Mouse (Mus musculus) ovary, postnatal 10 days (tissue): ENCODE data around the gene Rsc1a1.

Experiments
- DNase-seq: peaks from one replicate; pipeline ENCODE4 v3.0.0; 2022; ENCODE audit warnings: low spot score

The Rsc1a1 gene

DNA sequence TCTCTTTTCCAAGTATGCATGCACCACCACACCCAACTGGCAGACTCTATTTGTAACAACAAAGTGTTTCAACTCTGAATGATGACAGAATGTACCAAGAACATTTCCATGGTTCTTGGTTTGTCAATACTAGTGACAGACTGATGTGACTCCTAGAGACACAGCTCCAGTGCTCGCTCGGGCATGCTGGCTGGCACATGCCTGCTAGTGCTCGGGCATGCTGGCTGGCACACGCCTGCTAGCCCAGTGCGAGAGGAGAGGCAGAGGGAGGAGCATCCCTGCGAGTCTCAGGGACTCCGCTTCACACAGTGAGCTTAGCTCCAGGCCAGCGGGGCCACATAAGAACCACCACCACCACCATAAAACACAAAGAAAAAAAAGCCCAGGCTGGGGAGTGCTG lies 9.3 kb upstream of the Rsc1a1 start:
- no peak for DNase-seq

DNA sequence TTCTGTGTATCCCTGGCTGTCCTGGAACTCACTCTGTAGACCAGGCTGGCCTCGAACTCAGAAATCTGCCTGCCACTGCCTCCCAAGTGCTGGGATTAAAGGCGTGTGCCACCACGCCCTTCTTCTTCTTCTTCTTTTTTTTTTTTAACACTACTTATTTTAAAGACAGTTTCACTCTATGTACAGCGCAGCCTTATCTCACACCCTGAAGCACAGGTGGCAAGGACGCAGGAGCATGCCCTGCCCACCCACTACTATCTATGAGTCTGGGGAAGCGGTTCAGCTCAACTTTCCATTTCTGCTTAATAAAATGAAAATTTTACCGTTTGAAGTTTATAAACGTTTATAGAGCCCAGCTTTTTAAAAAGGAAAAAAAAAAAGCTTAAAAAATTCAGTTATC lies 3.1 kb upstream of the Rsc1a1 start:
- DNase-seq = no peak

DNA sequence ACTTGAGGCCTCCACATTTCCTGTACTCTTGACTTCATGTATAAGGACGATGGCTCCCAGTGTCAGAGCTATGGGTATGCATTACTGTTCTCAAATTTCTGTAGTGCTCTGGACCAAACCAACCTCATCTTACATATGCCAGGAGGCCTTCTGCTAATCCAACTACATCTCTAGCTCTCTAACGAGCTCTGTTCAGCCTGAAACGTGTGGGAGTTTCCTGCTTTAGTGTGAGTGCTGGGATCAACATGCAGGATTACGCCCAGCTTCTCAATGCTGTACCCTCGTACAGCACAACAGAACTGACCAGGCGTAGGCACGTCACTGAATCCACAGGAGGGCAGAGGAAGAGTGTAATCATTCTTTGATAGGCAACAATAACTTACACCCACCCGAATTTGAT lies 1.1 kb upstream of the Rsc1a1 start:
- no peak for DNase-seq

DNA sequence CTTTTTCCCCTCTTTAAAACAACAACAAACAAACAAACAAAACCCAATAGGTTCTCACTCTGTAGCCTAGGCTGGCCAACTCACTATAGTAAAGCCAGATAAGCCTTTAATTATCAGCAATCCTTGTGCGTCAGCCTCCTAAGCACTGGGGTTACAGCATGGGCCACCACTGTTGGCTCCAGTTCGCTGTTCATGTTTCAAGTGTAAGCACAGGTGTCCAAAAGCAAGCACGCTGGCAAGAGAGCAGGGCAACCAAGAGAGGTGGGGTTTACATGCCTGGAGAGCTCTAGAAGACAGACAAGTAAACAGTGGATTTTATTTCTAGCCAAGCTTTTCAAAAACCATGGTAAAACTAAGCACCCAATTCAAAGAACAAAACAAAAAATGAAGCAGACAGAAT lies 694 bp upstream of the Rsc1a1 start:
- no peak for DNase-seq

DNA sequence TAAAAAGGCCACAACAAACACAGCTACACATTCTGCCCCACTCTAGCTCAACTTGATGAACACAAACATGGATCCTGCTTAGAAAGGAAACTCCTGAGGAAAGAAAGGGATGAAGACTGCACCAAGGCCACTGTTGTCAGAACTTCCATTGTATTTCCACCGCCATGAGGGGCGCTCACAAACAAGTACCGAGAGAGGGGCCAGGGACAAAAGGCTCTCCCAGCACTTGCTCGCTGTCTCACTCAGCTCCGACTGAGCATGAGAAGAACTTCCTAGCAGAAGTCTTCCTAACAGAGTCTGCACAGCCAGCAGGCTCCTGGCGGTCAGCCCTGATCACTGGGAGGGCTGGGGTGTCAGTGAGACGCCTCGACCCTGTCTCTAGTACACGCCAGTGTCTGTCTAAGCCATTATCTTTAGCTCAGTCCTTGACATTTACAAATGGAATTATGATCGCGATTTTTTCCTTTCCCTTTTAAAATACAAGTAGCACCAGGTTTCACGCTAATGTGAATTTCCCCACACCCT lies 2.6 kb downstream of the Rsc1a1 start:
- DNase-seq = no peak

DNA sequence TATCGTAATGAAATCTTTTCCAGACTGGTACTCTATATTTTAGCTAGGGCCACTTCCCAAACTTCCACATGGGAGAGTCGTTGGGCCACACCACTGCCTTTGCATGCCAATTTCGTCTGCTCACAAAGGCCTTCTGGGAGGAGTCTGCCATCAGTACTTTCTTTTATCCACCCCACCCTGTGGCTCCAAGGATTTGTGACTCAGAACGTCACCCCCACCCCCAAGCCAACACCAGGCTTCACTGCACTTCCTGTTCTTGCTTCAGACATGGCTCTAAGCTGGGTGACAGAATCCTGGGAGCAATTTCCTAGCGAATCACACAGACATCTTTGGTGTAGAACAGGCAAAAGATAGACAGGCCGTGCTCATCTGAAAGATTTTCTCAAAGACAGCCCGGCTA lies 3.6 kb downstream of the Rsc1a1 start:
- DNase-seq = no peak

DNA sequence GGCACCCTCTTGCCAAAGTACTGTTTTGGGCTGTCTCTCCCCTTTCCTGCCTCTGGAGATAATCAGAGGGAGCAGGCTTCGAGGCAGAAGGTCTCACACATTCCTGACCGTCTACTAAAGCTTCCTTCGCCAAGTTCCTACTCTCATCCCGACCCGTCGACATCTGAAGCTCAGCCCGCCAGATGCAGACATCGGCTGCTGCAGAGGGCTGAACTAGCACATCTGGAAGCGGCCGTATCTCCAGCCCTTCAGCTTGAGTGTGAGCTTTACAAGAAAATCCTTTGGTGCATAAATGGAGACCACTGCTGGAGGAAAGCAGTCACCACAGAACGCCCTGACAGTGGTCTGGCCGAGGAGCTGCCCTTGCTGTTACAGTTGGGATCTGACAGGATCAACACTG lies 4.5 kb downstream of the Rsc1a1 start:
- DNase-seq = no peak

DNA sequence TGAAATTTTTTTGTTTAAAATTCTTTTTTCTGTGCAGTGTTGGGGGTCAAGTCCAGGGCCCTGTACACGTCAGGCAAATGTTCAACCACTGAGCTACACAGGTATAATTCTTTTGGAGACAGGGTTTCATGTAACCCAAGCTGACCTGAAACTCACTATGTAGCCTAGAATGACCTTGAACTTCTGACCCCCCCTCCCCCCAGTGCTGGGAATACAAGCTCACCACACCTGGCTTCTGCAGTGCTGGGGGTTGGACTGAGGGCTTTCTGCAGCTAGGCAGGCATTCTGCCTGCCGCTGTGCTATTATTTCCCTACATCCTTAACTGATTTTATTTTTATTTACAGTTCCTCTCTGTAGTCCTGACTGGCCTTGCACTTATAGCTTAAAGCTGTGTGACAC lies 6.4 kb downstream of the Rsc1a1 start:
- DNase-seq = no peak

DNA sequence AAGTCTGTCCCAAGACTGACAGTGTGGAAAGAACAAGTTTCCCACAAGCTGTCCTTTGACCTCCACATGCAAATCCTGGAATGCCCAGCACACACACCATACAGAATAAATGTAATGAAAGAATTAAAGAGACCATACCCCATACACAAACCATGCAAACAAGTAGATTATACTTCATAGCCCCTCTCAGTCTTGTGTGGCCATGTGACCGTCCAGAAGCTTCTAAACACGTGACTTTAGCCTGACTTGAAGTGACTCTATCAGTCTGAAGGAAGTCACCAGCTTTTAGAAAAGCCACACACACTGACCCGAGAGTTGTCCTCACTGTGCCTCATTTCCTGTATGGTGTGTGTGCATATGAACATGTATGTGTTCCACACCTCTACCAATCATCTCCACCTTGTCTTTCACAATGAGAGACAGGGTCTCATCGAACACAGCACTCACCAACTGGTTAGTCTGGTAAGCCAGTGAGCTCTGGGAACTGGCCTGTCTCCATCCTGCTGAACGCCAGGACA lies 8.9 kb downstream of the Rsc1a1 start:
- no peak for DNase-seq

DNA sequence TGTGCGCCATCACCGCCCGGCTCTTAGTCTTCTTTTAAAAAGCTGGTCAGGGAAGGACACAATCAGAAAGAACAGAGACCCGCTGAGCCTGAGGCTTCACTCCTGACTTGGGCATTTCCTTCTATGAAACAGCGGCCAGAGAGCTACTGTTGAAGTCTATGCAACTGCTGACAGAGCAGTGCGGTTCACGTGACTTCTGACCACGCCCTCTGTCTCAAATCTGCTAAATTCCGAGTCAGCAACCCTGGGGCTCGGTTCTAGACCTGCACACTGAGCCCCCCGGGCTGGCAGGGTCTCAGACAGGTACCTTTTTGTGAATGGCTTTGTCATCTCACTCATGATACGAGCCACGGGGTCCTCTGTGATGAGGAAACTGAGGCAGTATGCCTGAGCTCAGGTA lies 13.1 kb downstream of the Rsc1a1 start:
- DNase-seq = no peak

DNA sequence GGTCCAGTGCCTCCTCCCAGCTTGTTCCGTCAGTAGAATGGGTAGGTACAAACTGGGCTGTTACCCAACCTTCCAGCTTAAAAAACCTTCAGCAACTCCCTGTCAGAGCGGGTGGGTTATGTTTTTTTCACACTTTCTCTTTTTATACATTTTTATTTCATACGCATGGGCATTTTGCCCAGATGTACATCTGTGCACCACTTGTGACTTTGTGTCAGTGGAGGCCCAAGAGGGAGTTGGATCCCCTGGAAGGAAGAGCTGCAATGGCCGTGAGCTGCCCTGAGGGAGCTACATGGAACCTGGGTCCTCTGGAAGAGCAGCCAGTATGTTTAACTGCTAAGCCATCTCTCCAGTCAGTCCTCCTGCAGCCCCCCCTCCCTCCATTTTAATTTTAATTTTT lies 14.0 kb downstream of the Rsc1a1 start:
- no peak for DNase-seq

DNA sequence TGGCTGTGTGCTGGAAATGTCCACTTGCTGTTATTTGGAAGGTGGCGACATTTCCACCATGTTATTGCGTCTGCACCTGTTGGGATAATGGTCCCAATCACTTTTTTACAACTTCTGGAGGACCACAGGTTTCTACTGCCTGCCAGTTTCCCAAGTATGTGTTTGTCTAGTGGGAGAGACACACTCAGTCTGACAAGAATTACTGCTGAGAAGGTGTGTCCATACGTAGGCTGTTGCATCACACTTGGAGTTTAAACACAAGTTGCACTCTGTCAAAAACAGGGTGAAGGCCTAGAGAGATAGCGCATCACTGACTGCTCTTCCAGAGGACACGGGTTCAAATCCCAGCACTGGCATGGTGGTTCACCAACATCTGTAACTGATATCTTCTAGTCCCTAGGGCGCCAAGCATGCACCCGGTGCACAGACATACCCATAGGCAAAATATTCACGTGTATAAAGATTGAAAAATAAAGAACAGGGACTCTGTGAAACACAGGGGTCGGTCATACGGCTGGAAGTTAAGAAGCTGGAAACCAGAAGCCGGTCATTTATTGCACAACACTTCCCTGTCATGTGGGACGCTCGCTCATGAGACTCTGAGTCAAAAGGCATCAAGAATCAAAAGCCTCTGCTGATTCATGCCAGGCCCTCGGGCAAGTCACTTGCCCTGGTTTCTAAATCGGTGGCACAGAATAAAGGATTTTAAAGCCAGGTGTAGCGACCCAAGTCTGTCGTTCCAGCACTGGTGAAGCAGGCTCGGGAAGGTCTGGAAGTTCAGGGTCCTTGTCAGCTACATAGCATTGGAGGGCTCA lies 15.3 kb downstream of the Rsc1a1 start:
- no peak for DNase-seq

DNA sequence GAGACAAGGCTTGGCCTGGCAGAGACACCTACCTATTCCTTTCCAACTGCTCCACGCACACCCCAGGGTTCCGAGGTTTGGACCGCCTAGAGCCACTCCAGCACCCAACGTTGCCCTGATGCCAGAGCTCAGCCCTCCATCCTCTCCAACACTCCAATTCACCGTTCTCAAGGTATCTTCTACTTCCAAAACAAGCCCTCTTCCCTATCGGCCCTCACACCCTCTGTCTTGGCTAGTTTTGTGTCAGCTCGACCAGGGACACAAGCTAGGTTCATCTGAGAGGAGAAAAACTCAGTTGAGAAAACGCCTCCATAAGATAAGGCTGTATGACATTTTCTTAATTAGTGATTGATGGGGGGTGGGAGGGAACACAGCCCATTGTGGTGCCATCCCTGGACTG lies 20.6 kb downstream of the Rsc1a1 start, which contains the start of gene Plekhm2:
Gene Plekhm2, minus strand, starts transcription at position 101 of the 400 bp plus-strand sequence.
- DNase-seq = no peak

DNA sequence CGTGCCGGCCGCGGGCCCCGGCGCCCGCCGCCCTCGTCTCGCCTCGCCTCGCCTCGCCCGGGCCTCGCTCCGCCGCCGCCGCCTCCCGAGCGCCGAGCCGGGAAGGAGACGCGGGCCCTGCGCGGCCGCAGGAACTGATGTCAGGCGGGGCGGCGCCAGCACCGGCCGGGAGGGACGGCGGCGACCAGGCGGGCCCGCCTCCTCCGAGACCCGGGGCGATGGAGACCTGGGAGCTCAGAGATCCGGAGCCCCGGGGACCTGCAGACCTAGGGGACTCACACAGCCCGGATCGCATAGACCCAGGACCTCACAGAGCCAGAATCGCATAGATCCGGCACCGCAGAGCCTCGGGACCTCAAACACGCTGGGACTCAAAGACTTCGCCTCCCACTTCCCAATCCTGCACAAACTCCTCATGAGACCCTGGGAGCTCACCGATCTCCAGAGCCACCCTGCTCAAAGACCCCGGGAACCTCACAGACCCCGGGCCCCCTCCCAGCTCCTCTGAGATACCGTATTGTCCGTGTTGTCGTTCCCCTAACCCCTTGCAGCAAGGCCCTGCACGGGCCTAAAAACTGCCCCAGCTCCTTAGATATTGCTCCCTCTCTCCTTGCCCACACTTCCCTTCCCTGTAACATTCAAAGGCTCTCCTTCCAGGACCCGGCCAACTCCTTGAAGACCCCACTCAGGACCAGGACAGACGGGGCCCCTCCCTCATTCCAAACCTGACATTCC lies 21.2 kb downstream of the Rsc1a1 start:
- DNase-seq = peak; percentile 52

DNA sequence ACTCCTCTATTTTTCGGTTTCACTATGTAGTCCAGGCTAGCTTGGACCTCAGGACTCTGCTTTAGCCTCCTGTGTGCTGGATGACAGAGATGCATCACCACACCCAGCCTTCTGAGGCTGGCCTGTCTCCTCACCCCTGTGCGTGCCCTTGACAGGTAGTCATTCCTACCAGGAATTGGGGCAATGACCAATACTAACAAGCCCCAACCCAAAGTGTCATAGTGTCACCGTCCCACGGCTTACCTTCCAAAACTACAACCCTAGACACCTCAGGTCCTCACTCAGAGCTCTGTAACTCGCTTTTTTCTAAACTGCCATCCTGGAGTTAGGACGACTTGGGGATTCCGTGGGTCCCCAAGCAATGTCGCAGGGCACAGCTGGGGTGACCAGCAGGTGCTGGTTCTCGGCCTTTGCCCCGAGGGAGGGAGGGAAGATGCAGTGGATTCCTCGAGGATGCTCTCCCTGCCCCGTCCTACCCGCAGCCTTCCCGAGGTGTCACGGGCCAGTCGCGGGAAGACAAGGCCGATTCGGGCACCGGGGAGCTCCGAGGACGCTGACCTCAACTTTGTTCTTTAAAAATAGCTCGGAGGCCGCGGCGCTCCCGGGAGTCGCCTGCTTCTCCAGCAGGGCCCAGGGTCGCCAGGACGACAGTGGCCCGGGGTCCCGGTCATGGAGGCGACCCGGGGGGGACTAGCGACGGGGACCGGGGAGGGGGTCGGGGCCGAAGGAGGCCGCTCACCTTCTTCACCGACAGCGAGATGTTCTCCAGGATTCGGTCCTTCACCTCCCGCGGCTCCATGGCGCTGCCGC lies 22.1 kb downstream of the Rsc1a1 start:
- DNase-seq = no peak

DNA sequence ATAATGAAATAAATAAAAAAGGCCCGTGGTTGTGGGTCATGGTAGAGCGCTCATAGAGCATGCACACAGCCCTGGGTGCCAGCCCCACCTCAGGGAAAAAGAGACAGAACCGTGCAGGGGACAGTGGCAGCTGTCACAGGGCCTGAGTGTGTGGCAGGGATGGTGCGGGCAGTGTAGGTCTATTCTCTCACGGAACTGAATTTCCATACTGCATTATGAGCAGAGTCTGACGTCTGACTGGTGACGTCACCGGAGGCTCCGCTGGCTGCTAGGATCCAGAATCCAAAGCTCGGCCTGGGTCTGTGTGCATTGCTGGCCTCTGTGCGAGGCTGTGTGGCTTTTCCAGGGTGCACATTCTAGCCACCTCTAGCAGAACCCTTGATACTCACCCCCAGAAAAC lies 24.5 kb downstream of the Rsc1a1 start:
- DNase-seq = no peak

DNA sequence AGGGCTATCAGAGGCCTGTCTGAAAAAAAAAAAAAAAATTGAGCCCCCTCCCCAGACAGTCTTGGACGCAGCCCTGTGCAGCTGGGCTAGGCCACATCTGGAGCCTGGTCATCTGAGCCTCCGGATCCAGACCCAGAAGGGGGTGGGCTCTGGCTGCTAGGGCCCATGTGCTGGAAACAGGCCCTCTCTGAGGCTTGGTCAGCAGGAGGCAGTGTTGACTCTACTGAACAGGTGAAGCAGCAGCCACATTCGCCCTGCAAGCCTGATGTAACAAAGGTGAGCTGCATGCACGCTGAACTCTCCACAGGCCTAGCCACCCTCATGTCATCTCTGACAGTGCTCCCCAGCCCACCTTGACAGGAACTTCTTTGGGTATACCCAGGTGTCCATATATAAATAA lies 25.7 kb downstream of the Rsc1a1 start:
- no peak for DNase-seq

DNA sequence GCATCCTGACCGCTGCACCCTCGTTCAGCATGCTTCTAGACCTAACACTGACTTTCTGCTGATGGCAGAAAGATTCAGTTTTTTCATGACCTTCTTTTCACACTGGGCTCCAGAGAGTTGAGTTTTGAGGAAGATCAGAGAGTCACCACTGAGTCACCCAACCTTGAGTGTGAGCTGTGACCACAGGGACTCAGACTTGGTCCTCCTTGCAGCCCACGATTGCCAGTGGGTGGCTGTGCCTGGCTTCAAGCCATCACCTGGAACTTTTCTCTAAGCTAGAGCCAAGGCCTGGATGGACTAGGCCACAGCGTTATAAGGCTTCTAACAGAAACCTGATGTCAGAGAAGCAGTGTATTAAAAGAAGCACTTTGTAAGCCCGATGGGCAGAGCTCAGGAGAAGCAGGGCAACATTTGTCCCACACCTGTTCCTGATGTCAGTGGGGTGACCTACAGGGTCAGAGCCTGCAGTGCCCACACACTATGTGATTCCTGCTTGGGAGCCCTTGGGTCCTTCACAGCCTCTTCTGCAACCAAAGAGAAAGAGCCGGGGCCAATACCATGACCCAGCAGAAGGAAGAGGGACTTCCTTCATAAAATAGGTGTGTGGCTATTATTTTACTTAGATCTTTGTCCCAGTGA lies 26.4 kb downstream of the Rsc1a1 start:
- DNase-seq = no peak

DNA sequence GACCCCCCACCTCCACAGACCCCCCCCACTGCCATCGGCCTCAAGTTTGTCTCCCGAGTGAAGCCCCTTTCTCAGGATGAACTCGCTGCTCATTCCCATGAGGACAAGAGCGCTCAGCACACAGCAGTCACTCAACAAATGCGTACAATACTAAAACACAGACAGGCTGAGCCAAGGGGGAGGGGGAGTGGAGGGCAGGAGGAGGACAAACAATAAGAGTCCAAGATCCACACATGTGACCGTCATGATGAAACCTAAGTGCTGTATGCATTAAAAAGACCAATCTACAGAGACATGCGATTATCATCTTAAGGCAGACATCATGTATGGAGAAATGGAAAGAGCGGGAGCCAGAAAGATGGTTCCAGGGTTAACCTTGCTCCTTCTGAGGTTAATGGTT lies 28.5 kb downstream of the Rsc1a1 start:
- DNase-seq = no peak

DNA sequence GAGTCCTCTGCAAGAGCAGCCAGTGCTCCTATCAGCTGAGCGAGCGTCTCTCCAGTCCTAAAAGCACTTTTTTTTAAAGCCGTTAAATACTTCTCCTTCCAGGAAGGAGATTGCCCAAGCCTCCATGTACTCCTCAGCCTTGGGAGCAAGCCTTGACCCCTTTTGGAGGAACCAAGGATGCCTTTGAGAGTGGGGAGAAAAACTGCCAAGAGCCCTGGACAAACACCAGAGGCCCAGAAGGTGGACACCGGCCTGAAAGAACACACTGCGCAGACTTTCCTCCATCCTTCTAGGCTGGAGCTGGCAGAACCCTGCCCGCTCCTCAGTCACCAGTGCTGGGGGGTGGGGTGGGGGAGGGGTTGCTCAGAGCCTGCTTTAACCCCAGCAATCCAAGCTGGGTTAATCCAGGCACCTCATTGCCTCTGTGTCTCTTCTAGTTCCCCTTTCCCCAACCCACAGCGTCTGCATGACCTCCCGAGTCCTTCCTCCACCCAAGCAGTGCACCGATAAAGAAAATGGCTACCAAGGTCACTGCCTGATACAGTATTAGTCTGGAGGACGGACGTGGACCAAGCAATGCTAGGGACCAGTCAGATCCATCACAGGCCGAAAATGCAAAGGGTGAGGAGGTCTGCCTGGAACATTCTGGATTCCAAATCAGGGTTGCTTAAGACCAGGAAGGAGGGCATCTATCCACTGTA lies 29.3 kb downstream of the Rsc1a1 start:
- no peak for DNase-seq

DNA sequence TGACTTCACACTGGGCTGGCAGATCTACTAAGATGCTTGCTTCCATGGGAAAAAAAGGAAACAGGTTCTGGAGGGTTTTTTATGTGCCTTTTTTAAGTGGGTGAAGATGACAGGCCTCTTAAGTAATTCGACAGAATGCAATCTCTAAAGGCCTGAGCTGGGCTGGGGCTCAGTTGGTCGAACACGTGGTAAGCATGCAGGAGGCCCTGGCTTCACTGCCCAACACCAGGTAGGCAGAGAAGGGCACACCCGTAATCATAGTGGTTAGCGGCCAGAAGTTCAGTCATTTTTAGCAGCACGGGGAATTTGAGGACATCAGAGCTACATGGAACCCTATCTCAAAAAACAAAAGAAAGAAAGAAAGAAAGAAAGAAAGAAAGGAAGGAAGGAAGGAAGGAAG lies 30.9 kb downstream of the Rsc1a1 start:
- no peak for DNase-seq
